Mouse (Mus musculus) forebrain, embryonic 16.5 days (tissue): ENCODE results near the gene Lsm4. TPM values are rescaled to one million over a fixed set of nuclear protein-coding genes. Genes with fewer than 3 reads are reported as not detected.

Source experiments
- ATAC-seq: fragments of 200-750 bp; cut with Nextera tagmentation; 2 replicates; pipeline ENCODE4 v1.8.0; 2017; ENCODE audit warnings: mild to moderate bottlenecking, moderate library complexity
- H3K27ac ChIP-seq: fragments of 300-500 bp; sonication (generic); 2 replicates; pipeline ENCODE4 v1.5.1; 2014; ENCODE audit warnings: low read length, control low read depth
- H3K27me3 ChIP-seq: fragments of 300-500 bp; sonication (generic); replicated peaks from 2 replicates; pipeline ENCODE4 v1.6.1; 2014; ENCODE audit warnings: low read length; ENCODE audit not compliant: control insufficient read depth, insufficient read depth
- H3K36me3 ChIP-seq: fragments of 300-500 bp; sonication (generic); 2 replicates; pipeline ENCODE4 v1.6.1; 2014; ENCODE audit not compliant: control insufficient read depth, insufficient read depth
- H3K4me1 ChIP-seq: fragments of 300-500 bp; sonication (generic); replicated peaks from 2 replicates; pipeline ENCODE4 v1.6.1; 2014; ENCODE audit warnings: low read length; ENCODE audit not compliant: control insufficient read depth, insufficient read depth
- H3K4me2 ChIP-seq: fragments of 300-500 bp; sonication (generic); 2 replicates; pipeline ENCODE4 v1.6.1; 2014; ENCODE audit warnings: mild to moderate bottlenecking, low read length, control low read depth
- H3K4me3 ChIP-seq: fragments of 300-500 bp; sonication (generic); replicated peaks from 2 replicates; pipeline ENCODE4 v1.5.1; 2014; ENCODE audit warnings: mild to moderate bottlenecking, low read length, control low read depth
- H3K9ac ChIP-seq: fragments of 300-500 bp; sonication (generic); replicated peaks from 2 replicates; pipeline ENCODE4 v1.6.1; 2014; ENCODE audit warnings: low read depth, low read length, control low read depth
- H3K9me3 ChIP-seq: fragments of 300-500 bp; sonication (generic); 2 replicates; pipeline ENCODE4 v1.6.1; 2016; ENCODE audit warnings: low read length; ENCODE audit not compliant: control insufficient read depth
- WGBS: fragments of 180-500 bp; shearing (Covaris S2); extraction: QIAGEN DNeasy Blood & Tissue Kit; methylation state at CpG from one replicate; pipeline ENCODE4 v1.1.7; 2014; 5-methylcytosine and 5-hydroxymethylcytosine counted together
- polyA plus RNA-seq: library from polyadenylated mRNA; unstranded; fragments of >200 nt; fragmentation: Nextera tagmentation; extraction: Ambion mirVana; gene quantifications from 2 replicates; pipeline ENCODE4 v1.2.1, GENCODE M21; 2015

Lsm4 gene
- polyA plus RNA-seq, 1 experiment from 2014 or later = 168 TPM

GRCm38 (mm10) chr8:70713991-70714390, 40.9 kb downstream of the Lsm4 start:
- 81% methylated on average over 7 of the region's 7 CpGs for WGBS
- ATAC-seq = no peak
- Histone ChIP-seq H3K4me3 (no peak overlapping the region), H3K27ac (no peak overlapping the region), H3K4me1 (no peaks in the 10 kb centered on the region), H3K4me2 (no peak overlapping the region), H3K9ac (no peak overlapping the region), H3K36me3 (no peaks in the 10 kb centered on the region), H3K9me3 (no peaks in the 10 kb centered on the region), H3K27me3 (no peaks in the 10 kb centered on the region)

- no peak overlapping the region for H3K4me3 ChIP-seq
- H3K27me3 ChIP-seq = no peaks in the 10 kb centered on the region
- H3K27ac ChIP-seq = no peak overlapping the region
- no peak overlapping the region for H3K9ac ChIP-seq
- H3K36me3 ChIP-seq = no peaks in the 10 kb centered on the region
- no peaks in the 10 kb centered on the region for H3K9me3 ChIP-seq
- H3K4me2 ChIP-seq = no peak overlapping the region
- ATAC-seq = no peak
- 62% methylated on average over 2 of the region's 2 CpGs for WGBS
- H3K4me1 ChIP-seq = no peaks in the 10 kb centered on the region
Observed at GRCm38 (mm10) chr8:70715086-70715485, 42.0 kb downstream of the Lsm4 start.

DNA sequence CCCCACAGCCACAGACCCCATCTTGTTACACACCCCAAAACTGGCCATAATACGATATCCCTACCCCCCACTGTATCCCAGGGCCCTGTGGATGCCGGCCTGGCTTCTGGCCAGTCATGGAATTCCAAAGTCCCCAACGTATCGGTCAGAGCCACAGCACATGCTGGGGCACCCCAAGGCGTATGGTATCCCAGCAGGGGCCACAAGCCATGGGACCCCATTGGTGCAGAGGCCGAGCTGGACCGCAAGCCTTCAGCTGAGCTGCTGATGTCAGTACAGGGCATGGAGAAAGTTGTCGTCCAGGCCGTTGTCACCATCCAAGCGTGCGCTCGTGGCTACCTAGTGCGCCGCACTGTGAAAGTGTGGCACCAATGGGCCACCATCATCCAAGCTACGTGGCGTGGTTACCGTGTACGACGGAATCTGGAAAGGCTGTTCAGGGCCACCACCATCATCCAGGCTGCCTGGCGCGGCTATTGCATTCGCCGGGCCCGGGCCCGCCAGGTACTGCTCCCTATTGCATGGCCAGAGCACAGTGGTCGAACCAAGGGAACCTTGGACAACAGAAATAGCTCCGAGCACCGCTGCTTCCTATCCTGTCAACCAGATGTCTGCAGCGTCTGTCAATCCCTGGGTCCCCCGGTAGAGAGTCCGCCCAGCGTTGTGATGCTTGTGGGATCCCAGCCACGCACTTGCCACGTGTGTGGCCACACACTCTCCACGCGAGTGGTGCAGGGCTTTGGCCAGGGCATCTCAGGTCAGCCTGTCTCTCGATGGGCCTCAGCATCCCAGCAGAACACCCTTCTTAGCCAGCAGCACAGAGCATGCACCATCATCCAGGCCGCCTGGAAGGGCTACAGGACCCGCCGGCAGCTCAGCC, 43.7 kb downstream of the Lsm4 start:
- ATAC-seq = no peak

GRCm38 (mm10) chr8:70718297-70718696, 45.2 kb downstream of the Lsm4 start, which contains the start of gene Gm3336:
Gene Gm3336 (plus strand): TSS chr8:70718543.
- H3K4me1 ChIP-seq = no peaks in the 10 kb centered on the region
- peak; percentile 34; the same call in 1 of the 2 replicates for ATAC-seq
- H3K4me2 ChIP-seq = no peak within 1 kb of the TSS
- no peaks in the 10 kb centered on the region for H3K9me3 ChIP-seq
- no peaks in the 10 kb centered on the region for H3K27me3 ChIP-seq
- H3K9ac ChIP-seq = no peak within 1 kb of the TSS
- no peak within 1 kb of the TSS for H3K4me3 ChIP-seq
- no peak within 1 kb of the TSS for H3K27ac ChIP-seq
- H3K36me3 ChIP-seq = no peaks in the 10 kb centered on the region
- 5% methylated on average over 19 of the region's 19 CpGs for WGBS

More for the DNA sequence above, 43.7 kb downstream of the Lsm4 start:
- Histone ChIP-seq H3K36me3 (no peaks in the 10 kb centered on the region), H3K9ac (no peak overlapping the region), H3K9me3 (no peaks in the 10 kb centered on the region), H3K4me2 (no peak overlapping the region), H3K27ac (no peak overlapping the region), H3K27me3 (no peaks in the 10 kb centered on the region), H3K4me1 (no peaks in the 10 kb centered on the region), H3K4me3 (no peak overlapping the region)
- 88% methylated on average over 40 of the region's 40 CpGs for WGBS

GRCm38 (mm10) chr8:70719796-70720270, 46.8 kb downstream of the Lsm4 start:
- no peak for ATAC-seq
- Histone ChIP-seq H3K36me3 (no peaks in the 10 kb centered on the region), H3K27me3 (no peaks in the 10 kb centered on the region), H3K4me3 (no peak overlapping the region), H3K9me3 (no peaks in the 10 kb centered on the region), H3K27ac (no peak overlapping the region), H3K9ac (no peak overlapping the region), H3K4me1 (no peaks in the 10 kb centered on the region), H3K4me2 (no peak overlapping the region)
- WGBS = 74% methylated on average over 9 of the region's 9 CpGs

DNA sequence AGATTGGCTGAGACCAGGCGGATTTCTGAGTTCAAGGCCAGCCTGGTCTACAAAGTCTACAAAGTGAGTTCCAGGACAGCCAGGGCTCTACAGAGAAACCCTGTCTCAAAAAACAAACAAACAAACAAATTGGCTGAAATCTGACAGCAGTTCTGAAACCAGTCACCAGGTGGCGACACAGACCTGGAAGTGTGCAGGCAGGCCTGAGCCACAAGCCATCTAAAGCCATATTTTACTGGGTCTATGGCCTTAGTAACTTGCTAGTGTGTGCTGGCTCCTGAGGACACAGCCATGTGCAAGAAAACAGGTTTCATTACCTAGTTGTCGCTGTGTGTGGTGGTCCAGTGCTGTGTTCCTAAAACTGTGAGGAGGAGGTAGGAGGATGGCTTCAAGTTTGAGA, 47.7 kb downstream of the Lsm4 start:
- ATAC-seq = peak; percentile 75
- 4% methylated on average over 3 of the region's 3 CpGs for WGBS
- no peaks in the 10 kb centered on the region for H3K9me3 ChIP-seq
- H3K4me1 ChIP-seq = no peaks in the 10 kb centered on the region
- H3K4me3 ChIP-seq = no peak overlapping the region
- H3K36me3 ChIP-seq = no peaks in the 10 kb centered on the region
- H3K9ac ChIP-seq = 0 out of 2 replicates have a peak overlapping the region, but pooled peaks have one; percentile 17
- no peaks in the 10 kb centered on the region for H3K27me3 ChIP-seq
- H3K27ac ChIP-seq = no peak overlapping the region
- H3K4me2 ChIP-seq = no peak overlapping the region

GRCm38 (mm10) chr8:70721601-70722000, 48.6 kb downstream of the Lsm4 start:
- Histone ChIP-seq H3K27me3 (no peaks in the 10 kb centered on the region), H3K9ac (no peak overlapping the region), H3K4me3 (no peak overlapping the region), H3K9me3 (no peaks in the 10 kb centered on the region), H3K36me3 (no peaks in the 10 kb centered on the region), H3K4me1 (no peaks in the 10 kb centered on the region), H3K27ac (no peak overlapping the region), H3K4me2 (no peak overlapping the region)
- ATAC-seq = no peak
- WGBS = 86% methylated on average over 8 of the region's 8 CpGs

DNA sequence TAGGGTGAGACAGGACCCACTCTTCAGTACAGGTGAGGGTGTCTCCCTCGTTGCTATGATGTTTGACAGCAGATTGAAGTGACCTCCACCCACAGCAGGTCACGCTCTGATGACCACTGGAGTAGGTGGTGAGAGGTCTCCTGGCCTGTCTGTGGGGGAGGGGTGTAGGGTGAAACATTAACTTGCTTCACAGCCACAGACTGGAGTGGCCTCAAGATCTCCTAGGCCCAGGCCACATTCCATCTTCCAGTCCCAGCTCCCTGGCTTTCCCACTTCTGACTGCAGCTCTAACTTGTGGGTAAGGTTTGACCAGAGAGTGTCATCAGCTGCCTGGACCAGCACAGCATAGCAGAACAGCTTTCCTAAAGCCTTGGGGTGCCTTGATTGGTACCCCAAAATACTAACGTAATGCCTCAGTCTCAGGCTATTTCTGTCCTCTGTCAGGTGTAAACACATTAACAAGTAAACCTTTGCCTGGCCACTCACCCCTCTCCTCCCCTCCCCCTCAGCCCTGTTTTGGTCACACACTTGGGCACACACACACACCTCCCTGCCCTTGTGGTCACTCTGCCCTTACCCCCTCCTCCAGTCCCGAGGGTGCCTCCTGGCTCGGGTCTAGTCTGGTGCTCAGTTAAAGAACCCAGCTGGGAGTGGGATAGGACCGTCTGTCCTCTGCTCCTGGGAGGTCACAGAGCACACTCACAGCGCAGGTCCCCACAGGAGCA, 50.6 kb downstream of the Lsm4 start, which contains the start of gene Pde4c:
Gene Pde4c (plus strand): TSS at position 235 of the 725 bp plus-strand sequence.
- H3K27ac ChIP-seq = no peak within 1 kb of the TSS
- H3K27me3 ChIP-seq = peaks cover 4% of the 10 kb centered on the region
- no peak within 1 kb of the TSS for H3K4me2 ChIP-seq
- no peaks in the 10 kb centered on the region for H3K9me3 ChIP-seq
- no peak within 1 kb of the TSS for H3K9ac ChIP-seq
- no peaks in the 10 kb centered on the region for H3K4me1 ChIP-seq
- H3K4me3 ChIP-seq = no peak within 1 kb of the TSS
- no peaks in the 10 kb centered on the region for H3K36me3 ChIP-seq
- WGBS = 71% methylated on average over 7 of the region's 7 CpGs
- no peak for ATAC-seq

DNA sequence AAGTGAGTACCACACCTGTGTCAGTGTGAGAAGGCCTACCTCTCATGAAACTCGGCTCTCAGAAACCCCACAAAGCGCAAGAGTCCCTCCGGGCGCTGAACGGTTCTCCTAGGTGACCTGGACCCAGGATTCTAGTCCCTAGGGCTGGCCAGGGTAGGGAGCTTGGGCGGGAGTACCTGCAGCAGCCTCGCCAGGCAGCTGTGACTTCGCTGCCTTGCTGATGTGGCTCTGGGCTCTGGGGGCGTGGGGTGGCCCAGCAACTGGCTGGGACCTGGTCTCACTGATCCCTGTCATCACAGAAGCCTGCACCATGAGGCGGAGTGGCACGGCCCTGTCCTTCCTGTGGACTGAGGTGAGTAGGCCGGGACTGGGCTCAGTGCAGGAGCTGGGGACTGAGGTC, 51.2 kb downstream of the Lsm4 start:
- no peaks in the 10 kb centered on the region for H3K4me1 ChIP-seq
- ATAC-seq = no peak
- H3K27me3 ChIP-seq = peaks cover 9% of the 10 kb centered on the region
- H3K4me2 ChIP-seq = no peak overlapping the region
- 82% methylated on average over 12 of the region's 12 CpGs for WGBS
- no peak overlapping the region for H3K4me3 ChIP-seq
- no peaks in the 10 kb centered on the region for H3K36me3 ChIP-seq
- H3K9me3 ChIP-seq = no peaks in the 10 kb centered on the region
- no peak overlapping the region for H3K9ac ChIP-seq
- H3K27ac ChIP-seq = no peak overlapping the region
